Mouse (Mus musculus) cortical plate, adult 2 months (tissue): ENCODE measurements around the gene Ldlrad2.

ENCODE experiments used
- CTCF ChIP-seq: fragments of 200-500 bp; IDR thresholded peaks from 2 replicates; pipeline ENCODE4 v1.5.1; 2011; ENCODE audit warnings: mild to moderate bottlenecking, control low read depth, low read length; ENCODE audit not compliant: insufficient read depth; ENCODE audit errors: extremely low read depth
- POLR2A ChIP-seq: fragments of 200-500 bp; IDR thresholded peaks from 2 replicates; pipeline ENCODE4 v1.6.1; 2011; ENCODE audit warnings: mild to moderate bottlenecking, low read length, control low read depth; ENCODE audit not compliant: insufficient read depth; ENCODE audit errors: extremely low read depth

- no peak for TF ChIP-seq CTCF
- TF ChIP-seq POLR2A, result peak; percentile 88
Measured at GRCm38 (mm10) chr4:137593601-137594495, 19.5 kb upstream of the Ldlrad2 start, which contains the start of gene Usp48.
